Mouse (Mus musculus) lung, adult 2 months (tissue): ENCODE measurements around the gene Cxcr6.

Source experiments
- CTCF ChIP-seq: fragments of 200-500 bp; IDR thresholded peaks from 2 replicates; pipeline ENCODE4 v1.5.1; 2011; ENCODE audit warnings: mild to moderate bottlenecking, low read length, control low read depth; ENCODE audit not compliant: insufficient read depth
- POLR2A ChIP-seq: fragments of 200-500 bp; IDR thresholded peaks from 2 replicates; pipeline ENCODE4 v1.6.1; 2011; ENCODE audit warnings: low read depth, mild to moderate bottlenecking, control low read depth, low read length, borderline replicate concordance; ENCODE audit errors: extremely low read depth

GRCm38 (mm10) chr9:123805241-123805640 is 1.0 kb upstream of the Cxcr6 start:
- TF ChIP-seq CTCF (no peak), POLR2A (no peak)
